ENCODE assay signal across 8 mouse cellular contexts in the genomic region with DNA sequence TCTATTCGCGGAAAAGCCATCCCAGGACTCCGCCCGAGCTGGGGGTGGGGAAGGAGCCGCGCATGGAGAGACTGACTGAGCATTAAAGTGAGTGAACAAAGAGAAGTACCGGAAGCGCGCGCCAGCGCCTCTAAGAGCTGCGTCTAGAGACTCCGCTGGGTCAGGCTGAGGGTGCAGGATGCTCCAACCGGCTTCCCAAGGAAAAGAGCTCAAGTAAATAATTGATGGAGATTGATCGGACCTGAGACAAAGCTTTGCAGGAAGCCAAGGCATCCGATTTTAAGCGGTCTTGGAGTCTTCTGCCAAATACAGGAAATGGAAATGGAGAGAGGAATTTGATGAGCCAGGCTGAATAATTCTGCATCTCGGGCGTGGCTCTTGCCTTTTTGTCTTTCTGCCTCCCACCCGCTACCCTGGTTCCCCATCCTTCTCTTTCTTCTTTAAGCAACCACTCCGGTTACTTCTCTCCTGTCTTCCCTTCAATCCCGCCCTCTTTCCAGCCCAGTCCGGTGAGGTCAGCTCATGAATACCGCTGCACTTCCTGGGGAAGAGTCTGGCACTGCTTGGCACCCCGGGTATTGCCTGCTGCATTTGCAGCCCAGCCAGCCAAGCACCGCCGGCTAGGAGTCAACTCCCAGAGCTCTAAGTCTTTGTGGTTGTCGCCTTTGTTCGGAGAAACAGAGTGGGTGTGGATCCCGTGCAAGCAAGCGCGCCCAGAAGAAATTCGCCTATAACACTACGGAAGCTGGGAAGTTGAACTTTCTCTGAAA. TPM values are rescaled to one million over a fixed set of nuclear protein-coding genes. Genes with fewer than 3 reads are reported as not detected.
DNase-seq lines count a peak whose midpoint lies in the region; ATAC-seq and TF ChIP-seq lines count a peak whose summit lies in the region.

A gene (plus strand): TSS at position 274 of the 770 bp plus-strand sequence.

- peak; percentile 10 for DNase-seq in G1E (ENCODE audit: low spot score)
- peak; percentile 8 for DNase-seq in adrenal gland, postnatal 10 days
- DNase-seq in embryonic facial prominence, embryonic 14.5 days (ENCODE audit: low spot score): peak; percentile 74
- DNase-seq in layer of hippocampus, adult 18-20 months (ENCODE audit: low spot score in 2 of 2): peak; percentile 48 to 76
- no peak for DNase-seq in spleen, postnatal 10 days (ENCODE audit: low spot score in 2 of 2)
- DNase-seq in c-Kit-positive CD71-positive TER-119-positive erythroid progenitor cells, embryonic 14.5 days (ENCODE audit: low spot score): no peak

- peak within 1 kb of the TSS; percentile 37; the same call in 1 of the 2 replicates for H3K9ac ChIP-seq in embryonic facial prominence, embryonic 14.5 days (ENCODE audit: low read depth, low read length)
- peak within 1 kb of the TSS; percentile 85 for H3K9ac ChIP-seq in midbrain, embryonic 15.5 days

- WGBS in embryonic facial prominence, embryonic 14.5 days: 1% methylated on average over 34 of the region's 34 CpGs
- under 1% methylated on average over 34 of the region's 34 CpGs for WGBS in midbrain, embryonic 15.5 days

- TF ChIP-seq CTCF in G1E (IDR thresholded peaks at IDR 0.05; ENCODE audit: low read depth, low read length): no peak

- H3K36me3 ChIP-seq in G1E (replicated peaks): peaks cover 4% of the 10 kb centered on the region
- no peaks in the 10 kb centered on the region for H3K36me3 ChIP-seq in embryonic facial prominence, embryonic 14.5 days (ENCODE audit: control insufficient read depth, insufficient read depth, low read length)
- H3K36me3 ChIP-seq in midbrain, embryonic 15.5 days (replicated peaks): no peaks in the 10 kb centered on the region

- no peak for ATAC-seq in G1E (ENCODE audit: extremely low read depth, insufficient number of reproducible peaks, low FRiP score, poor library complexity, severe bottlenecking)
- peak; percentile 79 for ATAC-seq in embryonic facial prominence, embryonic 14.5 days (ENCODE audit: low read depth)
- ATAC-seq in midbrain, embryonic 15.5 days (replicated peaks): peak; percentile 90
- no peak for ATAC-seq in monocyte, adult 5-6 weeks (replicated peaks; ENCODE audit: insufficient number of reproducible peaks, low FRiP score, low TSS enrichment, poor library complexity, severe bottlenecking)

- H3K27ac ChIP-seq in embryonic facial prominence, embryonic 14.5 days (replicated peaks; ENCODE audit: low read depth, low read length): no peak within 1 kb of the TSS; the same call in 1 of the 2 replicates
- H3K27ac ChIP-seq in midbrain, embryonic 15.5 days: peak within 1 kb of the TSS; percentile 97

- no peaks in the 10 kb centered on the region for H3K9me3 ChIP-seq in G1E (replicated peaks)
- H3K9me3 ChIP-seq in embryonic facial prominence, embryonic 14.5 days (ENCODE audit: control insufficient read depth, low read length): no peaks in the 10 kb centered on the region
- no peaks in the 10 kb centered on the region for H3K9me3 ChIP-seq in midbrain, embryonic 15.5 days

- peaks cover 8% of the 10 kb centered on the region; the same call in 1 of the 2 replicates for H3K27me3 ChIP-seq in G1E (ENCODE audit: insufficient read depth, low read length)
- H3K27me3 ChIP-seq in embryonic facial prominence, embryonic 14.5 days (replicated peaks; ENCODE audit: control insufficient read depth, insufficient read depth, low read length): peaks cover 61% of the 10 kb centered on the region
- H3K27me3 ChIP-seq in midbrain, embryonic 15.5 days (replicated peaks): no peaks in the 10 kb centered on the region

- H3K4me3 ChIP-seq in G1E (ENCODE audit: low read depth, low read length): peak within 1 kb of the TSS; percentile 71
- peak within 1 kb of the TSS; percentile 32 for H3K4me3 ChIP-seq in embryonic facial prominence, embryonic 14.5 days (ENCODE audit: low read depth, low read length)
- peak within 1 kb of the TSS; percentile 79 for H3K4me3 ChIP-seq in midbrain, embryonic 15.5 days

- peaks cover 27% of the 10 kb centered on the region for H3K4me1 ChIP-seq in G1E (ENCODE audit: insufficient read depth, low read depth, low read length)
- H3K4me1 ChIP-seq in embryonic facial prominence, embryonic 14.5 days (ENCODE audit: control insufficient read depth, insufficient read depth, low read length): peaks cover 7% of the 10 kb centered on the region; the same call in 1 of the 2 replicates
- H3K4me1 ChIP-seq in midbrain, embryonic 15.5 days: peaks cover 27% of the 10 kb centered on the region

- peak within 1 kb of the TSS; percentile 53 for H3K4me2 ChIP-seq in embryonic facial prominence, embryonic 14.5 days (ENCODE audit: low read depth, low read length)
- H3K4me2 ChIP-seq in midbrain, embryonic 15.5 days: peak within 1 kb of the TSS; percentile 80

RNA-seq across cellular contexts. Expression of the gene that starts here (rescaled TPM):
- 2.0 TPM in 2 replicates for total RNA-seq in G1E (2014; fragmentation: Nextera tagmentation)
- total RNA-seq in G1E (2017): 1.3 and 2.2 TPM in 2 replicates
- polyA plus RNA-seq in G1E (2012): 11.7 and 17.6 TPM in 2 replicates
- 10 to 100 TPM in 1 of 2 experiments, 1 to 10 TPM in 1; 6.4 to 10.4 TPM for total RNA-seq in adrenal gland, postnatal 10 days (2021)
- 5.0 TPM in 2 replicates for polyA plus RNA-seq in embryonic facial prominence, embryonic 14.5 days (2014; fragmentation: Nextera tagmentation; extraction: Ambion mirVana)
- 100 to 1,000 TPM; 168 to 174 TPM for total RNA-seq in layer of hippocampus, adult 18-20 months (2021)
- polyA plus RNA-seq in midbrain, embryonic 15.5 days (2015; fragmentation: Nextera tagmentation; extraction: Ambion mirVana): 112 and 119 TPM in 2 replicates
- not detected in 3 replicates for total RNA-seq in monocyte, adult 5-6 weeks (2017)

Comparison
In these comparisons a context has a peak if more than half of its experiments do, and no peak if none do; other contexts are left out.
1. RNA of the gene that starts here (total RNA-seq): 168 to 174 TPM in layer of hippocampus, adult 18-20 months; 6.4 to 10.4 TPM in adrenal gland, postnatal 10 days, 1.3 to 2.2 TPM in G1E and not detected in monocyte, adult 5-6 weeks; every median in the first group is over 10 times any median in the second.
2. ATAC-seq: peak in embryonic facial prominence, embryonic 14.5 days (single experiment) and midbrain, embryonic 15.5 days (single experiment); none in G1E (single experiment) and monocyte, adult 5-6 weeks (single experiment).
3. DNase-seq: peak in G1E (single experiment), adrenal gland, postnatal 10 days (single experiment), embryonic facial prominence, embryonic 14.5 days (single experiment) and layer of hippocampus, adult 18-20 months (2 of 2); none in spleen, postnatal 10 days (0 of 2) and c-Kit-positive CD71-positive TER-119-positive erythroid progenitor cells, embryonic 14.5 days (single experiment).
4. Peak in every context shown above with its lines, with median percentiles within 50 percentile points of each other: H3K4me3 ChIP-seq.